Mouse (Mus musculus) intestine, postnatal 0 days (tissue): ENCODE measurements around the gene Hist1h3e. TPM values are rescaled to one million over a fixed set of nuclear protein-coding genes. Genes with fewer than 3 reads are reported as not detected.
"Not testable (repeated sequence)": the region's sequence is repeated elsewhere in the genome, so short reads cannot be mapped to it uniquely, and the experiment has no call there.

Experiments used
- ATAC-seq: fragments of 200-750 bp; cut with Nextera tagmentation; 2 replicates; pipeline ENCODE4 v1.8.0; 2017; ENCODE audit warnings: mild to moderate bottlenecking, moderate TSS enrichment, moderate library complexity
- H3K27ac ChIP-seq: fragments of 300-500 bp; sonication (generic); 2 replicates; pipeline ENCODE4 v1.5.1; 2014; ENCODE audit warnings: mild to moderate bottlenecking, low read depth, low read length, moderate library complexity
- H3K27me3 ChIP-seq: fragments of 300-500 bp; sonication (generic); replicated peaks from 2 replicates; pipeline ENCODE4 v1.6.1; 2014; ENCODE audit warnings: low read length, mixed read lengths; ENCODE audit not compliant: control insufficient read depth, insufficient read depth
- H3K36me3 ChIP-seq: fragments of 300-500 bp; sonication (generic); 2 replicates; pipeline ENCODE4 v1.6.1; 2014; ENCODE audit warnings: mild to moderate bottlenecking, moderate library complexity; ENCODE audit not compliant: control insufficient read depth, insufficient read depth
- H3K4me1 ChIP-seq: fragments of 300-500 bp; sonication (generic); replicated peaks from 2 replicates; pipeline ENCODE4 v1.6.1; 2014; ENCODE audit warnings: antibody characterized with exemption, low read length, mixed read lengths; ENCODE audit not compliant: control insufficient read depth, insufficient read depth
- H3K4me2 ChIP-seq: fragments of 300-500 bp; sonication (generic); replicated peaks from 2 replicates; pipeline ENCODE4 v1.6.1; 2014; ENCODE audit warnings: low read depth, mild to moderate bottlenecking, moderate library complexity
- H3K4me3 ChIP-seq: fragments of 300-500 bp; sonication (generic); 2 replicates; pipeline ENCODE4 v1.5.1; 2014; ENCODE audit warnings: low read depth, low read length
- H3K9ac ChIP-seq: fragments of 300-500 bp; sonication (generic); 2 replicates; pipeline ENCODE4 v1.6.1; 2014; ENCODE audit warnings: mild to moderate bottlenecking, low read depth, low read length
- H3K9me3 ChIP-seq: fragments of 300-500 bp; sonication (generic); 2 replicates; pipeline ENCODE4 v1.6.1; 2016; ENCODE audit warnings: mixed run types; ENCODE audit not compliant: control insufficient read depth
- CTCF ChIP-seq: sonication (generic); IDR thresholded peaks from 2 replicates; pipeline ENCODE4 v1.5.1; 2016; ENCODE audit warnings: low read depth, mild to moderate bottlenecking, control low read depth, antibody characterized with exemption, moderate library complexity
- WGBS: fragments of 180-500 bp; shearing (Covaris S2); extraction: QIAGEN DNeasy Blood & Tissue Kit; methylation state at CpG from one replicate; pipeline ENCODE4 v1.1.7; 2014; 5-methylcytosine and 5-hydroxymethylcytosine counted together
- polyA plus RNA-seq: library from polyadenylated mRNA; unstranded; fragments of >200 nt; fragmentation: Nextera tagmentation; extraction: Ambion mirVana; gene quantifications from 2 replicates; pipeline ENCODE4 v1.2.1, GENCODE M21; 2015

Gene Hist1h3e
- polyA plus RNA-seq, 1 experiment from 2014 or later = 2.2 TPM

DNA sequence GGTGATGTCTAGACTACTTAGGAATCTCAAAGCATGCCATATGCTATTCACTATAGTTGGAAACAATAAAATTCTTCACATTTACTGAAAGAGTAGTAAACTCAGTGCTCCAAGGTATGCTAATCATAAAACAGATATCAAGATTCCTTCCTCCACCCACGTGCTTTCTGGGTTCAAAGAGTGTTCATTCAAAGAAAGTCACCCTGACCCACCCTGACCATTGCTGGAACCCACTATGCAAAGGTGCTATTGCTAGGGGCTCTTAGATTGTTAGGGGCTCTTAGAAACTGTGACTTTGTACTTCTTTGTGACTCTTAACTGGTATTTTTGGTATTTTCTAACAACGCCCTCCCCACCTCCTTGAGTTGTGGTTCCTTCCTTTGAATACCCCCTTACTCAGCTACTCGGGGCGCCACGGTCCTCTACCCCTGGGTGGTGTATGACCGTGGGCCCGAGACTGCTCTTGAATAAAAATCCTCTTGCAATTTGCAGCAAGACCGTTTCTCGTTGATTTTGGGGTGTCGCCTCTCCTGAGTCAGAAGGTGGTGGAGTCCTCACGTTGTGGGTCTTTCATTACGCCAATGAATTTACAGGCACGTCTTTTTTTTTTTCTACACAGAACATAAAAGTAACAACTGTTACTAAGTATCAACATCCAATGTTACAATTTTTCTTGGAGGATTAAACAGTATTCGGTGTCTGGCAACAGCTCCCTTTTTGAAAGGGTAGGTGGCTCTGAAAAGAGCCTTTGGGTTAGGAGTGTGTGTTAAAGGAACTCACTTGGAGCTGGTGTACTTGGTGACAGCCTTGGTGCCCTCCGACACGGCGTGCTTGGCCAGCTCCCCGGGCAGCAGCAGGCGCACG lies 11.1 kb upstream of the Hist1h3e start:
- H3K4me2 ChIP-seq = peak overlapping the region; percentile 69
- ATAC-seq, H3K36me3 ChIP-seq, H3K9me3 ChIP-seq, H3K4me1 ChIP-seq, H3K27me3 ChIP-seq: not testable (repeated sequence)
- WGBS = 5% methylated on average over 17 of the region's 20 CpGs
- peak overlapping the region; percentile 62 for H3K27ac ChIP-seq
- peak overlapping the region; percentile 53 for H3K9ac ChIP-seq
- peak overlapping the region; percentile 35 for H3K4me3 ChIP-seq

DNA sequence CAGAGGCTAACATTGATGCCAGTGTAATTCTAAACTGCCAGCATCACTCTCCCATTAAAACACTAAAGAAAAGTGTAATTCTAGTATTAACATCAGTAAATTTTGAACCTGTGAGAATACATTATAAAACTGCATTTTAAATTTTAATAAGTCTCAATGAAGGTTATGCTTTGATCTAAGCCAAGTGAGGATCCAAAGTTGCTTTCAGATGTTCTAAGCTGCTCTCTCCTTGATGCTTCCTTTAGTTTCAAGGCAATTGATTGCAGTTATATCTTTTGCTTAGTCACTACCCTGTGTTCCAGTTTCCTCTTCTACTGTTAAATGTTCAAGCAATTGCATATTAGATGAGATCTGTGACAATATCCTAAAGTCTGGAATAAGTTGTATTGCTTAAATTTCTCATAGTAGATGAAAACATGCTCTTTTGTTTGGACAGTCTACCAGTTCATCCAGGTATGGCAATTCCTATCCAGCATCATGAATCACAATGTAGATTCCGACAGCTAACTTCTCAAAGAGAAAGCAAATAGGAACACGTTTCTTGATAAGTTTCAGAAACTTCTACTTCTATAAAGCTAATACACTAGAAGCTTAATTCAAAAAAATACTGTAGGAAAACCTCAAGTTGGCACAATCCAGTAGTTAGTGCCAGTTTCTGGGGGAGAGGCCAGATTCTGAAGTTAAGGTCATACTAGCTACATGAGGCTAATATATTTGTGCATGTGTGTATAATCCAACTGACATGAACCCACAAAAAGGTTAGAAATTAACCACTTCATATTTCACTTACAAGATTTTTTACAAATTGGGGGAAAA lies 10.3 kb upstream of the Hist1h3e start:
- H3K27me3 ChIP-seq = no peaks in the 10 kb centered on the region
- H3K4me1 ChIP-seq = peaks cover 9% of the 10 kb centered on the region; the same call in 1 of the 2 replicates
- H3K4me3 ChIP-seq = peak overlapping the region; percentile 35
- no peaks in the 10 kb centered on the region for H3K36me3 ChIP-seq
- H3K9ac ChIP-seq = peak overlapping the region; percentile 41
- no peak for TF ChIP-seq CTCF
- H3K27ac ChIP-seq = 0 out of 2 replicates have a peak overlapping the region, but pooled peaks have one; percentile 65
- H3K9me3 ChIP-seq = no peaks in the 10 kb centered on the region
- no peak for ATAC-seq
- WGBS = 25% methylated on average over 2 of the region's 2 CpGs
- peak overlapping the region; percentile 69 for H3K4me2 ChIP-seq

DNA sequence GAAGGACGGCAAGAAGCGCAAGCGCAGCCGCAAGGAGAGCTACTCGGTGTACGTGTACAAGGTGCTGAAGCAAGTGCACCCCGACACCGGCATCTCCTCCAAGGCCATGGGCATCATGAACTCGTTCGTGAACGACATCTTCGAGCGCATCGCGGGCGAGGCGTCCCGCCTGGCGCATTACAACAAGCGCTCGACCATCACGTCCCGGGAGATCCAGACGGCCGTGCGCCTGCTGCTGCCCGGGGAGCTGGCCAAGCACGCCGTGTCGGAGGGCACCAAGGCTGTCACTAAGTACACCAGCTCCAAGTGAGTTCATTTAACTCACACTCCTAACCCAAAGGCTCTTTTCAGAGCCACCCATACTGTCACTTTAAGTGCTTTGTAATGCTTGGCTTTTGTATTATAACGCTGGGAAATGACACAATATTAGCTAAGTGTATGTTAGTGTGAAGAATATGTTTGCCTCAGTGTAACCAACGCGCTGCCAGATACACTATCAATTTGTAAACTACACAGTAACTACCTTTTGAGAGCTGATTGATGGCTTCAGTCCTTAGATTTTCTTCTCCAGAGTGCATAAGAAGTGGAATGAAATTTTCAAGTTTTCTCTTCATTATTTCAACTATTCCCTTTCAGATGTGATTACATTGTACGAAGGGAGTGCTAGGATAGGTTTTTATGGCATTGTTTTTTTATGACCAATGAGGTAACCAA lies 9.5 kb upstream of the Hist1h3e start:
- Histone ChIP-seq H3K4me3 (peak overlapping the region; percentile 35), H3K4me2 (peak overlapping the region; percentile 69), H3K27ac (peak overlapping the region; percentile 84), H3K9ac (peak overlapping the region; percentile 41)
- not testable (repeated sequence) for H3K27me3 ChIP-seq, ATAC-seq, H3K9me3 ChIP-seq, H3K4me1 ChIP-seq, H3K36me3 ChIP-seq
- WGBS = 0% methylated on average over 11 of the region's 34 CpGs

DNA sequence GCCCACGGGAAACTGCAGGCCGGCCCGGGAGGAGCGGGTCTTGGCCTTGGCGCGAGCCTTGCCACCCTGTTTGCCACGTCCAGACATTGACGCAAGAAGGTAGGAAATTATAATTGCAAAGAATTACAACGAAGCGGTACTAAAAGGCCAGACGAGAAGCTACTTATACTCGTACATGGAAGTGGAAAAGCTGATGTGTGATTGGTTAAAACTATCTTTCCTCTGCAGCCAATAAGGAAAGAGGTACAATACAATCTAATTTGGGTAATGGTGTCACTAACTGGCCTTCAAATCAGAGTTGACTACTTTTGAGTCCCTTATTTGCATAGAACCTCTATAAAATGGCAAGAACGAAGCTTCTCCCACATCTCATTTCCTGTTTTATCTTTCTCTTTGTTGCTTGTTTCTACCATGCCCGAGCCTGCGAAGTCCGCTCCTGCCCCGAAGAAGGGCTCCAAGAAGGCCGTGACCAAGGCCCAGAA lies 8.9 kb upstream of the Hist1h3e start, which contains the start of the genes Hist1h2ae and Hist1h2bg:
Gene Hist1h2ae (minus strand): TSS at position 199 of the 482 bp plus-strand sequence.
Gene Hist1h2bg (plus strand): TSS at position 375 of the 482 bp plus-strand sequence.
- Histone ChIP-seq H3K9ac (peak within 1 kb of the TSS; percentile 41), H3K9me3 (no peaks in the 10 kb centered on the region), H3K4me2 (peak within 1 kb of the TSS; percentile 69), H3K4me1 (peaks cover 6% of the 10 kb centered on the region; the same call in 1 of the 2 replicates), H3K4me3 (peak within 1 kb of the TSS; percentile 35), H3K27ac (peak within 1 kb of the TSS; percentile 84), H3K36me3 (no peaks in the 10 kb centered on the region), H3K27me3 (no peaks in the 10 kb centered on the region)
- ATAC-seq = peak; percentile 84
- no peak; the same call in 1 of the 2 replicates for TF ChIP-seq CTCF
- WGBS = 0% methylated on average over 18 of the region's 18 CpGs

DNA sequence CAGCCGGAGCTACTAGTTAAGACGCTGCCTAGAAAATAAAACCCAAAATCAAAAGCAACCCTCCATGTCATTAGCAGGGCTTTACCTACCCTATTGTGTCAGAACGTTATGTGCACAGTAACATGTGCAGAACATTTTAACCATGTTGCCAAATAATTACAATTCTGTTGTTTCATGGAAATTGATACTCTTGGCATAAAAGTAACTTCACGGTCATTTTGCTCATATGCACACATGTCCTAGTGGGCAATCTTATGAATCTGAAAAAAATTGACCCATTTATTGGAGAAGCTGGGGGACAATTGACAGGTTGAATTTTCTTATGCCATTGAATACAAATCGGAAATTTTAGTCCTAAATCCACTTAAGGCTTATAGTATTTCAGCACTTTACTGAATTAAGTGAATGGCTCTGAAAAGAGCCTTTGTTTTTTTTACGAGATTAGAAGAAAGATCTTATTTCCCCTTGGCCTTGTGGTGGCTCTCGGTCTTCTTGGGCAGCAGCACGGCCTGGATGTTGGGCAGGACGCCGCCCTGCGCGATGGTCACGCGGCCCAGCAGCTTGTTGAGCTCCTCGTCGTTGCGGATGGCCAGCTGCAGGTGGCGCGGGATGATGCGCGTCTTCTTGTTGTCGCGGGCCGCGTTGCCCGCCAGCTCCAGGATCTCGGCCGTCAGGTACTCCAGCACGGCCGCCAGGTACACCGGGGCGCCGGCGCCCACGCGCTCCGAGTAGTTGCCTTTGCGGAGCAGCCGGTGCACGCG lies 8.3 kb upstream of the Hist1h3e start:
- Histone ChIP-seq H3K9ac (0 out of 2 replicates have a peak overlapping the region, but pooled peaks have one; percentile 24), H3K27ac (peak overlapping the region; percentile 84), H3K4me2 (peak overlapping the region; percentile 69), H3K4me3 (peak overlapping the region; percentile 35)
- not testable (repeated sequence) for H3K9me3 ChIP-seq, H3K36me3 ChIP-seq, H3K27me3 ChIP-seq, H3K4me1 ChIP-seq
- ATAC-seq = peak; percentile 34
- WGBS = 2% methylated on average over 17 of the region's 41 CpGs
